Comparison of ENCODE assay signal across 14 mouse cellular contexts in the genomic region with DNA sequence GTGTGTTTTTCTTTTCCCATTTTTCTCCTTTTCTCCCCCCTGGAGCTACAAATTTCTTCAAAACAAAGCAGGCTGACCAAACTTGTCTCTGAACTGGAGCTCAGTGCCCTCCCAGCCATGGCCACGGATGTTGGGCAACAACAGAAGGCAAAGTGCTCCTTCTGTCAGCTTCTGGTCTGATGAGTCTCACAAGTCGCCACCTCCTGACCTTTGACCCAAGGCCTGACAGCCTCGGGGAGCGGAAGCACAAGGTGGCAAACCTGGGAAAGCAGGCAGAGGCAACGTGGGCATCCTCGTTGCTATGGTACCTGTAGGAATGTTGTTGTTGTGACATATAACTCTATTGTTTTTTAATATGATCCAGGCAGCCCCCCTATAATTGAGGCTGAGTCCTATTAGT. TPM values are rescaled to one million over a fixed set of nuclear protein-coding genes. Genes with fewer than 3 reads are reported as not detected.
"Had no signal": no experiment of that assay in that cellular context is flagged by ENCODE, and none has a peak within 500 bp of the region (broad histone marks: within the 10 kb centered on the region; RNA-seq: fewer than 3 reads in every experiment).

No protein-coding gene starts in this region.

- ATAC-seq: liver, postnatal 0 days had no signal

- H3K4me3 ChIP-seq: limb, embryonic 10.5 days; liver, embryonic 13.5 days; myocyte; neural tube, embryonic 15.5 days had no signal

- H3K9me3 ChIP-seq: limb, embryonic 10.5 days; liver, embryonic 13.5 days; neural tube, embryonic 15.5 days had no signal

- H3K9ac ChIP-seq: liver, embryonic 13.5 days; liver, postnatal 0 days; neural tube, embryonic 15.5 days had no signal

- H3K27me3 ChIP-seq: liver, embryonic 13.5 days; neural tube, embryonic 15.5 days had no signal

- H3K36me3 ChIP-seq: limb, embryonic 10.5 days; liver, embryonic 13.5 days; neural tube, embryonic 15.5 days had no signal

- H3K4me1 ChIP-seq: neural tube, embryonic 15.5 days had no signal

- H3K4me2 ChIP-seq: liver, embryonic 13.5 days; neural tube, embryonic 15.5 days had no signal

- H3K27ac ChIP-seq: limb, embryonic 10.5 days; neural tube, embryonic 15.5 days had no signal

- DNase-seq: kidney, adult 8-10 months; liver, embryonic 13.5 days; liver, postnatal 0 days; midbrain, embryonic 14.5 days; right cerebral cortex, adult 18-20 months; right cerebral cortex, postnatal 25 days; thymus, postnatal 4 days had no signal

RNA-seq across cellular contexts. Expression of gene Asb17, which starts 17.4 kb away (rescaled TPM):
- polyA plus RNA-seq: intestine, embryonic 14.5 days; large intestine, adult 2 months; midbrain, embryonic 14.5 days; myocyte; neural tube, embryonic 15.5 days; small intestine, adult 2 months; thymus, postnatal 0 days had no signal
